Mouse (Mus musculus): ENCODE results near the gene Gm7073. TPM values are rescaled to one million over a fixed set of nuclear protein-coding genes. Genes with fewer than 3 reads are reported as not detected.

Gm7073 gene
- polyA plus RNA-seq (2015; fragmentation: Nextera tagmentation; extraction: Ambion mirVana): not detected in 2 replicates

DNA sequence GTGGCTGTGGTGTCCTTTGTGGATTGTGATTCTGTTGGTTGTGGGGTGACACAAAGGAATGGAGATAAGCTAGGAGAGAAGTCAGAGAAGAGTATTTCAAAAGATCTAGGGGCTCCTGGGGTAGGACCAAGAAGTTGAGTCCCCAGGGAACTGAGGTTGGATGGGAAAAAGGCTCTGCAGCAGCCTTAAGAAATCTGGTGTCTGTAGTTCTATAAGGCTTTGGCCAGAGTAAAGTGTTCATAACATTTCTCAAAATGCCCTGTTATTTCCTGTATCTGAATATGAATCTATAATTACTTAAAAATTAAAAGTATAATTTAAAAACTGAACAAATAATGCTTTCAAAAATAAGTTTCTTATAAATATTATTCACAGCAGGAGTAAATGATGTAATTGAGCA lies at the start of gene Gm7073:
Gm7073 (minus strand) TSS at position 101 of the 400 bp plus-strand sequence.
- no peaks in the 10 kb centered on the region for H3K27me3 ChIP-seq
- no peak for ATAC-seq
- H3K4me3 ChIP-seq (replicated peaks): no peak within 1 kb of the TSS
- no peaks in the 10 kb centered on the region for H3K9me3 ChIP-seq
- no peak within 1 kb of the TSS for H3K27ac ChIP-seq
- no peak within 1 kb of the TSS for H3K9ac ChIP-seq (replicated peaks)
- no peaks in the 10 kb centered on the region for H3K4me1 ChIP-seq (replicated peaks)
- H3K4me2 ChIP-seq (replicated peaks): no peak within 1 kb of the TSS
- H3K36me3 ChIP-seq: no peaks in the 10 kb centered on the region

DNA sequence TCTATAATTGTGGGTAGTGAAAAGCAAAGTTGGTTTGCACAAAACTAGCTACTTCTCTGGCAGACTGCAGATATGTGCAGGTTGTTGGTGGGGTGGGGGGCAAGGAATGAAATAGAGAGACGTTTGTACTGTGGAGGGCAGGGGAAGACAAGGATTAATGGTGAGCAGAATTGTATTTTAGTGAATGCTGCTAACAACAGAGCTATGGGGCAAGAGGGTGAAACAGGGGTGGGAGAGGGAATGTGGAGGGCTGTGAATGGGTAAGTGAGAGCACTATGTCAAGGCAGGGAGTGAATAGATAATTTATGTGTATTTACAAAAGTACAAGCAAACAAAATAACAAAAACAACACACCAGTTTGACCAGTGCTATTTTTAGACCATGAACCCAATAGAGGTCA lies 31.5 kb upstream of the Gm7073 start:
- Histone ChIP-seq H3K9ac (replicated peaks) (no peak overlapping the region), H3K4me2 (replicated peaks) (no peak overlapping the region), H3K27me3 (no peaks in the 10 kb centered on the region), H3K4me1 (replicated peaks) (no peaks in the 10 kb centered on the region), H3K27ac (no peak overlapping the region), H3K9me3 (no peaks in the 10 kb centered on the region), H3K4me3 (replicated peaks) (no peak overlapping the region), H3K36me3 (no peaks in the 10 kb centered on the region)
- WGBS: 18% methylated on average over 1 of the region's 1 CpGs
- ATAC-seq: no peak

DNA sequence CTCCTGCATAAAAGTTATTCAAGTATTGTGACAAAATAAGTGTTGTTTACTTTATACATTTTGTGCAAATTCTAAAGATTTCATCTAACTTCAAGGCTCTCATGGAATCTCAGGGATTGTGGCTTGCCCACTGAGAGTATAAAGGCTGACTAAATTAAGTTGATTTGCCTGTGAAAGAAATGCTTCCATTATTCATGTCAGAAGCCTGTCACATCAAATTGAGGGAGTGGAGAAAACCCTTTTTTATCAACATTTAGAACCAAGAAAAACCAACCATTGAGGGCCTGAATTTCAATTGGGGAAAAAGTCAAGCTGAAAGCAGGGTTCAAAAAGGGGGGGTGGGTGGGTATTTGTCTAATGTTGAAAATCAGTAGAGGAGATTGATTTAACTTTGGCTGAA lies 30.0 kb upstream of the Gm7073 start:
- ATAC-seq: no peak
- no peaks in the 10 kb centered on the region for H3K9me3 ChIP-seq

DNA sequence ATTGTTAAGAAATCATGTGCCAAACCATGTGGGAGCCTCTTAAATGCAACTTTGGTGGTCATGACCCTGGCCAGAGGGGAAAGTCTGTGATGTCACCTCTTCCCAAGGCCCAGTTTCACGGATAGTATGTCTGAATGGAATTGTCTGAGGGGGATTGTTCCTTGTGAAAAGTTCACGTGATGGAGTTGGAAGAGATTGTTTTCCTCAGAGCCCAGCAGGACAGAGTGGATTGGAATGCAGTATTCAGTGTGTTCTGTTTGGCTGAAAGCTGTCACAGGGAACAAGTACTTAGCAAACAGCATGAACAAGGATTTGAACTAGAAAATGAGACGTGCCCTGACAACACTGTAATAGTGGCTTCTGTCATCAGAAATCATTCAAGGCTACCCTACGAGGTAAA lies 16.2 kb upstream of the Gm7073 start:
- Histone ChIP-seq H3K27me3 (no peaks in the 10 kb centered on the region), H3K4me1 (replicated peaks) (no peaks in the 10 kb centered on the region), H3K9ac (replicated peaks) (no peak overlapping the region), H3K4me3 (replicated peaks) (no peak overlapping the region), H3K27ac (no peak overlapping the region), H3K9me3 (no peaks in the 10 kb centered on the region), H3K36me3 (no peaks in the 10 kb centered on the region), H3K4me2 (replicated peaks) (no peak overlapping the region)
- WGBS: 35% methylated on average over 4 of the region's 4 CpGs
- no peak for ATAC-seq

More for the DNA sequence above, 30.0 kb upstream of the Gm7073 start:
- no peaks in the 10 kb centered on the region for H3K4me1 ChIP-seq (replicated peaks)
- H3K4me2 ChIP-seq (replicated peaks): no peak overlapping the region
- H3K36me3 ChIP-seq: no peaks in the 10 kb centered on the region
- no peaks in the 10 kb centered on the region for H3K27me3 ChIP-seq
- H3K4me3 ChIP-seq (replicated peaks): no peak overlapping the region
- no peak overlapping the region for H3K9ac ChIP-seq (replicated peaks)
- no peak overlapping the region for H3K27ac ChIP-seq

DNA sequence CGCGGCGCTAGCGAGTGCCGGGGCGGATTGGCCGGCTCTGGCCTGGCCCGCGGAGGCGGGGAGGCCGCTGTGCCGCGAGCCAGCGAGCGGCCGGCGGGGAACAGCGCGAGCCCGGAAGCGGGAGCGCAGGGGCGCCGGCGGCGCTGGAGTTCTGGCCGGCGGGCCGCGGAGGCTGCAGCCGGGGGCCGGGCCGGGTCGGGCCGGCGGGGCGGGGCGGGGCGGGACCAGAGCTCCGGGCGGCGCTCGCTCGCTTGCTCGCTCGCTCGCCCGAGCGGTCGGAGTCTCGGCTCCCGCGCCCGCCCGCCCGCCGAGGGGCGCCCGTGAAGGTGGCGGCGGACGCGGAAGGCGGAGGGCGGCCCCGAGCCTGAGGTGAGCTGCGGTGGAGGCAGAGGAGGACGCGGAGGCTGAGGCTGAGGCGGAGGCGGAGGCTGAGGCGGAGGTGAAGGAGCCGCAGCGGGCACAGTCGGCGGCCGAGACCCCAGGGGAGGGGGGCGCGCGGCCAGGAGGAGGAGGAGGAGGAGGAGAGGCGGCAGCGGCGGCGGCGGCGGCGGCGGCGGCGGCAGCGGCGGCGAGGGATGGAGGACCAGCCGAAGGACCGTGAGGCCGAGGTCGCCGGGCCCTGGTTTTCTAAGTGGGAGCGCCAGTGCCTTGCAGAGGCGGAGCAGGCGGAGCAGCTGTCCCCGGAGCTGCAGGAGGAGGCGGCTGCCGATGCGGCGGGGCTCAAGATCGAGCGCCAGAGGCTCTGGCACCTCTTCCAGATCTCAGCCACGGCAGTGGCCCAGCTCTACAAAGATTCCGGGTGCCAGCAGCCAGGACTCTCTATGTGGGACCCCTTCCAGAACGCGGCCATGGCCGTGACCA lies 8.6 kb upstream of the Gm7073 start:
- 29% methylated on average over 44 of the region's 113 CpGs for WGBS
- ATAC-seq: peak; percentile 89

DNA sequence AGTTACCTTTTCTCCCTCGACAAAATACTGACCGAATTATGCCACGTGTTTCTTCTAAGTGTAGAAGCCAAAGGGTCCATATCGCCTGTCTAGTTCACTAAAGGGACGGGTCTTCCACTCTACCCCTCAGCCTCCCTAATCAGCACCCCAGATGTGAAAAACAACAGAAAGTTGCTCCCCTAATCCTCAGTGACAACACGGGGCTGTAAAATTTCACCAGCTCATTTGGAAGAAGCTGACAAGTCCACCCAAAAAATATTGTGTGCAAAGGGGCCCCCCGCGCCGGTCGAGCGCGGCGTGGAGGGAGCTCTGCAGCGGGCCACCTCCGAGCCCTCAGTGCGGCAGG lies 8.0 kb upstream of the Gm7073 start:
- 16% methylated on average over 16 of the region's 16 CpGs for WGBS
- ATAC-seq: peak; percentile 53
- Histone ChIP-seq H3K9me3 (no peaks in the 10 kb centered on the region), H3K9ac (replicated peaks) (peak overlapping the region; percentile 73), H3K27me3 (no peaks in the 10 kb centered on the region), H3K4me3 (replicated peaks) (peak overlapping the region; percentile 57), H3K4me1 (replicated peaks) (0 out of 2 replicates have a peak, but pooled peaks cover 4% of the 10 kb centered on the region), H3K27ac (peak overlapping the region; percentile 92), H3K4me2 (replicated peaks) (peak overlapping the region; percentile 57), H3K36me3 (no peaks in the 10 kb centered on the region)

More for the DNA sequence above, 8.6 kb upstream of the Gm7073 start:
- Histone ChIP-seq H3K36me3 (no peaks in the 10 kb centered on the region), H3K4me3 (replicated peaks) (peak overlapping the region; percentile 57), H3K4me1 (replicated peaks) (0 out of 2 replicates have a peak, but pooled peaks cover 4% of the 10 kb centered on the region), H3K27me3 (no peaks in the 10 kb centered on the region), H3K4me2 (replicated peaks) (peak overlapping the region; percentile 57), H3K9me3 (no peaks in the 10 kb centered on the region), H3K9ac (replicated peaks) (peak overlapping the region; percentile 73), H3K27ac (peak overlapping the region; percentile 92)

DNA sequence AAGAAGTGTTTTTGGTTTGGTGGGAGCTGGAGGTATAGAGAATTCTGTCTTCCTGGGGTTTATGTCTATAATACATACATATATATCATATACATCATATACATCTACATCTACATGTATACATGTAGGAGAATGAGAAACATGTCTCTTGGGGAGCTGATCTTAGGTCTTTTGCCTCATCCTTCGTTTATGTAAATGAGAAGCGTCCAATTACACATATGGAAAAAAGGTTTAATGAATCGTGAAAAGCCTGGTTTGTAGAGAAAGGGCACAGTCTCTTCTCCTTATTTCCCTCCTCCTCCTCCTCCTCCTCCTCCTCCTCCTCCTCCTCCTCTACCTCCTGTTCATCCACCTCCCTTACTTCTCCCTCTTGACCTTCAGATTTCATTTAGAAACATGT lies 6.9 kb upstream of the Gm7073 start:
- 22% methylated on average over 3 of the region's 3 CpGs for WGBS
- H3K9me3 ChIP-seq: no peaks in the 10 kb centered on the region
- no peak overlapping the region for H3K4me3 ChIP-seq (replicated peaks)
- H3K36me3 ChIP-seq: no peaks in the 10 kb centered on the region
- no peaks in the 10 kb centered on the region for H3K27me3 ChIP-seq
- 0 out of 2 replicates have a peak, but pooled peaks cover 4% of the 10 kb centered on the region for H3K4me1 ChIP-seq (replicated peaks)
- H3K4me2 ChIP-seq (replicated peaks): no peak overlapping the region
- no peak overlapping the region for H3K9ac ChIP-seq (replicated peaks)
- ATAC-seq: no peak
- no peak overlapping the region for H3K27ac ChIP-seq

DNA sequence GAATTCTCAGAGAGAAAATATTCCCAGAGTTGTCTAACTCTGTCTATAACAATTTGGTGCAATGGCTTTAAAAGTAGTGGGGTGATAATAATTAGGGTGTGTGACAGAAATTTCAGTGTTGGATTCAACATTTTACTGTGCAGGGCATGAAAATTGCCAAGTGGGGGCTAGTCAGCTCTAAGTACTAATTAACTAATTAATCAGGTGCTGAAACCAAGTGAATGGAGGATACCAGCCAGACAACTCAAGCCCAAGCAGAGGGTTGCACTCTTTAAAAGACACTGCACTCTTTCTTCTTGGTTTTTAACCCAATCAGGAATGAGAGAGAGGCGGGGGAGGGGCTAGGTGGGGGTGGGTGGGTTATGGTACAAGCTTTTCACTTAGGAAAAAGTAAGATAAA lies 6.4 kb upstream of the Gm7073 start:
- ATAC-seq: no peak
- WGBS: 40% methylated on average over 1 of the region's 1 CpGs
- H3K4me1 ChIP-seq (replicated peaks): 0 out of 2 replicates have a peak, but pooled peaks cover 4% of the 10 kb centered on the region
- H3K27me3 ChIP-seq: no peaks in the 10 kb centered on the region
- no peak overlapping the region for H3K4me3 ChIP-seq (replicated peaks)
- H3K27ac ChIP-seq: no peak overlapping the region
- no peaks in the 10 kb centered on the region for H3K9me3 ChIP-seq
- H3K36me3 ChIP-seq: no peaks in the 10 kb centered on the region
- H3K9ac ChIP-seq (replicated peaks): no peak overlapping the region
- no peak overlapping the region for H3K4me2 ChIP-seq (replicated peaks)

DNA sequence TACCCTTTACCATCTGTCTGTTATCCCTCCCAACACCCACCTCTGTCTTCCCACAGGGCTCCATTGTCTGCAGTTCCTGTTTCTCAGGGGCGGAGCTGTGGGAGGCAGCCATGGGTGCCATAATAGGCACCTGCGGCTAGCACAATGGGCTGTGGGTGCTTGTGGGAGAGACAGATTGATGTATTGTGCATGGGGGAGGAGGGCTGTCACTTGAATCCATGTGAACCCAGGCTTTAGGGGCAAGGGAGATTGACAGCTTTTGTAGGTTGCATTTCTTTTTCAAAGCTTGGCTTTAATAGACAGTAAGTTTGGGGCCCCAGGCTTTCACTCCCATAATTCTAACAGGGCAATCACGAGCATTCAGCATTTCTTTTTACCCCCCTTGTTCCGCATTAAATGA lies 5.0 kb upstream of the Gm7073 start:
- WGBS: 23% methylated on average over 4 of the region's 4 CpGs
- Histone ChIP-seq H3K27ac (no peak overlapping the region), H3K4me3 (replicated peaks) (no peak overlapping the region), H3K4me2 (replicated peaks) (no peak overlapping the region), H3K27me3 (no peaks in the 10 kb centered on the region), H3K9ac (replicated peaks) (no peak overlapping the region), H3K36me3 (no peaks in the 10 kb centered on the region), H3K9me3 (no peaks in the 10 kb centered on the region), H3K4me1 (replicated peaks) (0 out of 2 replicates have a peak, but pooled peaks cover 4% of the 10 kb centered on the region)
- ATAC-seq: peak; percentile 38; the same call in 1 of the 2 replicates

DNA sequence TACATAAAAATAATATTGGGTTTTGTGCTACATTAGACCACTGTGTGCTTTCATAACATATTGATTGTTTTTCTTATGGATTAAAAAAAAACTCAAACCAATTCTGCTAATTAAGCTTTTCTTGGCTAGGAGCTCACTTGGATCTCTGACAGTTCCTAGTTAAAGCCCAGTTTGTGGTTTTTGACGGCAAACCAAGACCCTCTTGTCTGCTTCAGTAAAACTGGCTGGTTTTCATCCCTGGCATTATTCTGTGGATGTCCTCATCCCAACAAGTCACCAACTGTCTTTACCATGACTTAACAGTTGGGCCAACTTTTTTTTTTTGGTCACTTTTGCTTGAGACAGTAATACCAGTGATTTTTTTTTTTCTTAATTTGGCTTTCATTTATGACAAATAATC lies 3.9 kb upstream of the Gm7073 start:
- no peak overlapping the region for H3K27ac ChIP-seq
- no peak for ATAC-seq
- H3K36me3 ChIP-seq: no peaks in the 10 kb centered on the region
- WGBS: 52% methylated on average over 1 of the region's 1 CpGs
- no peak overlapping the region for H3K9ac ChIP-seq (replicated peaks)
- H3K4me1 ChIP-seq (replicated peaks): no peaks in the 10 kb centered on the region
- no peaks in the 10 kb centered on the region for H3K27me3 ChIP-seq
- H3K4me2 ChIP-seq (replicated peaks): no peak overlapping the region
- no peak overlapping the region for H3K4me3 ChIP-seq (replicated peaks)
- no peaks in the 10 kb centered on the region for H3K9me3 ChIP-seq

DNA sequence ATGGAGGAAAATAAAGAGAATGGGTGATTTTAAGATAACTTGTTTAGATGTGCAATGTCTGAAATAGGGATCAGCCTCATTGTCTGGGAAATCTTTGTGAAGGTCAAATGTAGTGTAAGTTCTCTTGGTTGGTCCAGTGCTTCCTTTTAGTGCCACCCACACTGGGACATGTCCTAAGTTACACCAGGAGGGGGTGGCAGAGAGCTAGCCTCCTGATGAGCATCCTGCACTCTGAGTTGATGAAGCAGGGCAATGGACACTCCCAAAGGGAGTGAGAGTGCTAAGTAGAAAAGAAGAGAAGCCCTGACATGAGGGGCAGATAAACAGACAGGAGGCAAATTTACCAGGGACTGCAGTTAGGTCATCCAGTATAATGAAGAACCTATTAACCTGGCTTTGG lies 35.1 kb downstream of the Gm7073 start:
- Histone ChIP-seq H3K4me1 (replicated peaks) (no peaks in the 10 kb centered on the region), H3K9ac (replicated peaks) (no peak overlapping the region), H3K27ac (no peak overlapping the region), H3K9me3 (no peaks in the 10 kb centered on the region), H3K4me2 (replicated peaks) (no peak overlapping the region), H3K36me3 (no peaks in the 10 kb centered on the region), H3K27me3 (no peaks in the 10 kb centered on the region), H3K4me3 (replicated peaks) (no peak overlapping the region)
- peak; percentile 48; the same call in 1 of the 2 replicates for ATAC-seq

DNA sequence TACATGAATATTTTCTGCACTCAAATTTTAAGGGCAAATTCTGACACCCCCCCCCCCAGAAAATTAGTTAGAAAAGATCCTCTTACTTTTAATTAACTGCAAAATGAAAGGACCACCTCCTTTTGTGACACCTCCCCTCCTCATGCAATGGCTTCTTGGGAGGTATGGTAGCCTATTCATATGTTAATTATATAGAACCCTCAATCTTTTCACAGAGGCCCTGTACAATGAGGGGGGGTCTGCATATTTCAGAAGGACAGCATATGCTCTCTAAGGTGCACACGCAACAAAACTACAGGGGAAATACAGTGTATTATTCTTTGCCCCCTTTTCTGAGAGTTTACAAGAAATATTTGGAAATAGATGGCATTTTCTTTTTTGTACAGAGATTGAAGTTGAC lies 41.3 kb downstream of the Gm7073 start:
- Histone ChIP-seq H3K27me3 (no peaks in the 10 kb centered on the region), H3K9ac (replicated peaks) (no peak overlapping the region)
- no peak for ATAC-seq

DNA sequence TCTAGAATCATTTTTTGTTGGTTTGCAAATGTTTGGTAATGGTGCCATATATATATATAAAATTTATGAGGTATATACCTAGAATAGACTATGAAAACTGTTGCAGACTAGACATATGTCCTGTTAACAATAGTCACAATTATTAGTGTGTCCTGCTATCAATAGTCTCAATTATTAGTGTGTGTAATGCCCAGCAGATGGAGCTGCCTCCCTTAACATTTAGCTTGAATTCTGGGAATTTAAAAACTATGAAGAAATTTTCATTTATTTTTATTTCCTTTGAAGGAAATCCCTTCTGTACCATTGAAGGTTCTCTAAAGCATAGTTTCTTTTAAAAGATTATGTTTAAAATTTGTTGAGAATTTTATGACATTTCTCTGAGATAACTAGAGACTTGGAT lies 43.7 kb downstream of the Gm7073 start:
- Histone ChIP-seq H3K4me3 (replicated peaks) (no peak overlapping the region), H3K9me3 (no peaks in the 10 kb centered on the region), H3K9ac (replicated peaks) (no peak overlapping the region), H3K36me3 (no peaks in the 10 kb centered on the region), H3K27ac (no peak overlapping the region), H3K4me2 (replicated peaks) (no peak overlapping the region), H3K27me3 (no peaks in the 10 kb centered on the region), H3K4me1 (replicated peaks) (no peaks in the 10 kb centered on the region)
- no peak for ATAC-seq

More for the DNA sequence above, 41.3 kb downstream of the Gm7073 start:
- H3K36me3 ChIP-seq: no peaks in the 10 kb centered on the region
- H3K4me3 ChIP-seq (replicated peaks): no peak overlapping the region
- no peaks in the 10 kb centered on the region for H3K4me1 ChIP-seq (replicated peaks)
- 38% methylated on average over 1 of the region's 1 CpGs for WGBS
- no peaks in the 10 kb centered on the region for H3K9me3 ChIP-seq
- H3K4me2 ChIP-seq (replicated peaks): no peak overlapping the region
- H3K27ac ChIP-seq: no peak overlapping the region

All from midbrain, embryonic 13.5 days (tissue).